Mouse (Mus musculus) leukemia stem cell, adult 10-12 weeks (primary cell): ENCODE data around the gene Alox12. TPM values are rescaled to one million over a fixed set of nuclear protein-coding genes. Genes with fewer than 3 reads are reported as not detected.

Experiments used
- polyA plus RNA-seq: library from polyadenylated mRNA; stranded (reverse); fragments of >175 nt; gene quantifications from 2 replicates; pipeline ENCODE4 v1.2.3, GENCODE M21; 2012; ENCODE audit warnings: low replicate concordance

The Alox12 gene
- 0.75 TPM in 1 of 2 replicates, not detected in the other for polyA plus RNA-seq

GRCm38 (mm10) chr11:70254931-70255531 lies at the start of gene Alox12:
Alox12 (minus strand) TSS chr11:70255353.

GRCm38 (mm10) chr11:70239541-70240279 lies 15.4 kb downstream of the Alox12 start, which contains the start of the genes Gm21988 and Rnasek:
Gm21988 (minus strand) TSS chr11:70239830.
Rnasek (minus strand) TSS chr11:70239842.

DNA sequence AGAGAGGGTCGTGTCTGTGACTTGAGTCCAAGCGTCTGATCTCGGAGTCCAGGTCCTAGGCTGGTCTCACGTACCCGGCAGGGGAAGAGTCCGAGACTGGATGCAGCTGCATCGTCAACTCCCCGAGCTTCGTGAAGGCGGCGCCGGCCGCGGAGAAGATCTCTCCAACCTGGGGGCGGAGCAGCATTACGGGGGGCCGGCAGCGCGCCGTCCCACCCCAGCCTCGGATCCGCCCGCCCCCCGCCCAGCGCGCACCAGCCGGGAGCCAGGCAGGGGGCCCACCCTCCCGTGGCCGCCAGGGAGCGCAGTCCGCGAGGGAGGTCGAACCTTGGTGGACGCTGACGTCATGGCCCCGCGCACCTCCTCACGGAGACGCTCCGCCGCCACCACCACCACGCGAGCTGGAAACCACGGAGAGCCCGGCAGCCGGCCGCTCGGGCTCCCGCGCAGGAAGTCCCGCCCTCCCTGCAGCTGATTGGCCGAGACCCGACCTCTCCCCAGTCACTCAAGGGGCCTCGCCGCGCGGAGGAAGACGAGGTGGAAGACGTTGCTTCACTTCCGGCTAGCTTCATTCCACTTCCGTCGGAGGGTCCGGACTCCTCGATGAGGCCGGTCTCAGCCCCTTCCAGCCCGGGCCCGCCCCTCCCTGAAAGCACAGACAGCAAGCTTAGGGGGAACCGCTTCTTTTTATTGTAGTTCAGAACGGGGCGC lies 17.5 kb downstream of the Alox12 start, which contains the start of gene 0610010K14Rik:
0610010K14Rik (minus strand) TSS at position 458 of the 711 bp plus-strand sequence.

DNA sequence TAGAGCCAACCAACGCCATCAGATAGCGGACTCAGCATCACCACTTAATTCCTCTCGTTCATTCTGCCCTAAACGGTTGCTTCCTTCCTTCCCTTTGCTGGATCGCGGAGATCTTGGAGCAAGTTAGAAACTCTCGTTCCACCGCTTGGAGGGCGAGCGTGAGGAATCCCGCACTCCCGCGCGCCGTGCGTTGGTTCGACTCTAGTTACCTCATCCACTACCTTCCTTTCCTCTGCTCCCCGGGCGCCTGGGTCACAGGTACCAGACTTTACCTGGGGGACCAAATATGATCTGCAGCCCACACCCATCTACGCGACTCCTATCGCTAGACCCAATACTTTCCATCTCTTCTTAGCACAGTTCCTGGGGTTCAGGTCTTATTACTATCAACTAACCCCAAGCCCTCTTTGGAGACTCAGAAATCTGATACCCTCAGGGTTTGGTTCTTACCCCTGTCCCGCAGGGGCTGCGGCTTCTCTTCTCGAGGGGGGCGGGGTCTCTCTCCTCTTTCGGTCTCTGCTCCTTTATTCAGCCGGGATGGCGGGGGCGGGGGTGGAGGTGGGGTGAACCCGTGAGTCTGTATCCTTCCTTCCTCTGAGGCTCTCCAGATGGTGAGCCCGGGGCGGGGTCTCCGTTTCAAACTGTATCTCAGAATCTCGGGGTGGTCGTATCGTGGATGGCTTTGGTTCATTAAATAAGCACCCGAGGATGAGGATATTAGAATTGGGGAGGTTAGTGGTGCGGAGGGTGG lies 25.7 kb downstream of the Alox12 start, which contains the start of gene Bcl6b:
Bcl6b (minus strand) TSS at position 539 of the 751 bp plus-strand sequence.

DNA sequence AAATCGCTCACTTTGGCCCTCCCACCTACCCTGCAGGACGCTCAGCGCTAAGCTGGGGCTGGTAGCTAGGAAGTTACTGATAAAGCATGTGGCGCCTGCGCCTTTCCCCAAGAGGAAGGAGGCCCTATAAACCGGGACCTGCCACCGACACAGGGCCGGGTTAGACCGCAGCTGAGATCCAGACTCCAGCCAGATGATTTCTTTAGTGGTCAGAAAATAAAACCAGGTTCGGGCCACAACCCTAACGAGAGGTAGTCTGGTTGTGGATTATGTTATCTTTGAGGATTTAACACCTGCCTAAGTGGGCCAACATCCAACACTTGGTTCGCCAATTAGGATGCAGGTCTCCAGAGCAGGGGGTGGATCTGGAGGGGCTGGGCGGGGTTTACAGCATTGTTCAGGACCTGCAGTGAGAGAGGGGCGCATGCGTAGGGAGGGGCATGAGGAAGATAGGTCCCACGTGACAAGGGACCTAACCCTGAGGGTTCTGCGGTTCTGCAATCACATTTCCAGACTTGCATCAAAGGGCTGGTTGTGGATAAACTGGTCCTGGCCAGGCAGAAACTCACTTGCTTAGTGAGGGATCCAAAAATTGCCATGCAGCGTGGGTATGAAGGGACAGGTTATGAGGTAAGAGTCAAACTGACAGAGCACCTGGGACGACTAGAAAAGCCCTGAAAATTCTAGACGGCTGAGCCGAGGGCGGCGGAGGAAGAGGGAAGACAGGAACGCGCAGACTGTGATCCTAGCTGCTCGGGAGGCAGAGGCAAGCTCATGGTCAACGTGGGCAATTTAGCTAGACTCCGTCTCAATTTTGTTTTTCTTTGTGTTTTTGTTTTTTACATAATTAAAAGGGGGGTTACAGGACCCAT lies 34.2 kb downstream of the Alox12 start, which contains the start of gene Slc16a13:
Slc16a13 (minus strand) TSS at position 334 of the 872 bp plus-strand sequence.

GRCm38 (mm10) chr11:70212423-70212822 lies 42.7 kb downstream of the Alox12 start, which contains the start of gene Slc16a11:
Slc16a11 (plus strand) TSS chr11:70212752.

Other genes with a start within 250 kb of the Alox12 start
- 24.5 and 26.3 TPM in 2 replicates for gene Acadvl, start 239.9 kb downstream of the Alox12 start, polyA plus RNA-seq
- gene Dlg4, start 238.4 kb downstream of the Alox12 start, polyA plus RNA-seq, result 4.8 and 5.4 TPM in 2 replicates
- gene Asgr1, start 201.3 kb downstream of the Alox12 start, polyA plus RNA-seq, result not detected in 2 replicates
- not detected in 2 replicates for gene Asgr2, start 162.7 kb downstream of the Alox12 start, polyA plus RNA-seq
- not detected in 2 replicates for gene Mgl2, start 125.0 kb downstream of the Alox12 start, polyA plus RNA-seq
- 1.8 TPM in 1 of 2 replicates, not detected in the other for gene Clec10a, start 99.2 kb downstream of the Alox12 start, polyA plus RNA-seq
- gene Slc16a11, start 42.6 kb downstream of the Alox12 start, polyA plus RNA-seq, result 0.42 TPM in 1 of 2 replicates, not detected in the other
- gene Slc16a13, start 34.3 kb downstream of the Alox12 start, polyA plus RNA-seq, result 3.8 and 9.0 TPM in 2 replicates
- gene Bcl6b, start 25.6 kb downstream of the Alox12 start, polyA plus RNA-seq, result 1.2 and 1.5 TPM in 2 replicates
- 33.6 and 74.0 TPM in 2 replicates for gene 0610010K14Rik, start 17.4 kb downstream of the Alox12 start, polyA plus RNA-seq
- 2.5 and 3.1 TPM in 2 replicates for gene Gm21988, start 15.5 kb downstream of the Alox12 start, polyA plus RNA-seq
- gene Rnasek, start 15.5 kb downstream of the Alox12 start, polyA plus RNA-seq, result 27.1 and 102 TPM in 2 replicates
- gene Alox12e, start 67.3 kb upstream of the Alox12 start, polyA plus RNA-seq, result not detected in 2 replicates
- gene Alox15, start 96.7 kb upstream of the Alox12 start, polyA plus RNA-seq, result 0.35 and 0.56 TPM in 2 replicates
- 84.1 and 130 TPM in 2 replicates for gene Pelp1, start 154.7 kb upstream of the Alox12 start, polyA plus RNA-seq
- gene Arrb2, start 177.3 kb upstream of the Alox12 start, polyA plus RNA-seq, result 187 and 287 TPM in 2 replicates
- 6.5 and 33.1 TPM in 2 replicates for gene Med11, start 196.6 kb upstream of the Alox12 start, polyA plus RNA-seq
- gene Zmynd15, start 204.1 kb upstream of the Alox12 start, polyA plus RNA-seq, result 1.6 TPM in 2 replicates
- 0.86 and 2.0 TPM in 2 replicates for gene Cxcl16, start 204.6 kb upstream of the Alox12 start, polyA plus RNA-seq
- gene Tm4sf5, start 249.9 kb upstream of the Alox12 start, polyA plus RNA-seq, result not detected in 2 replicates